Mouse (Mus musculus) limb, embryonic 10.5 days (tissue): ENCODE measurements at regions not wholly inside any gene's neighbourhood (a gene's known extent, or its start where the extent isn't known, plus 50 kb on each side); places are given as distances from the start of the nearest gene placed in this dataset.

Experiments
- DNase-seq: peaks from one replicate; pipeline ENCODE4 v3.0.0-alpha.2; 2017; ENCODE audit warnings: low spot score
- H3K27ac ChIP-seq: fragments of 300-500 bp; sonication (generic); 2 replicates; pipeline ENCODE4 v1.5.1; 2016; ENCODE audit warnings: mild to moderate bottlenecking
- H3K27me3 ChIP-seq: fragments of 300-500 bp; sonication (generic); 2 replicates; pipeline ENCODE4 v1.6.1; 2016; ENCODE audit warnings: low read depth, mild to moderate bottlenecking; ENCODE audit not compliant: poor library complexity, severe bottlenecking
- H3K36me3 ChIP-seq: fragments of 300-500 bp; sonication (generic); 2 replicates; pipeline ENCODE4 v1.6.1; 2016; ENCODE audit warnings: mild to moderate bottlenecking, moderate library complexity
- H3K4me1 ChIP-seq: fragments of 300-500 bp; sonication (generic); 2 replicates; pipeline ENCODE4 v1.6.1; 2016
- H3K4me3 ChIP-seq: fragments of 300-500 bp; sonication (generic); 2 replicates; pipeline ENCODE4 v1.5.1; 2016; ENCODE audit warnings: mild to moderate bottlenecking, moderate library complexity
- H3K9me3 ChIP-seq: fragments of 300-500 bp; sonication (generic); replicated peaks from 2 replicates; pipeline ENCODE4 v1.6.1; 2016; ENCODE audit warnings: mild to moderate bottlenecking
- WGBS: fragments of 180-500 bp; shearing (Covaris S2); methylation state at CpG from one replicate; pipeline ENCODE4 v1.1.7; 2016; 5-methylcytosine and 5-hydroxymethylcytosine counted together

- peaks cover 22% of the 10 kb centered on the region for H3K4me1 ChIP-seq
- no peak for DNase-seq
- no peak overlapping the region for H3K4me3 ChIP-seq
- H3K9me3 ChIP-seq = no peaks in the 10 kb centered on the region
- no peaks in the 10 kb centered on the region for H3K36me3 ChIP-seq
- H3K27ac ChIP-seq = peak overlapping the region; percentile 91; the same call in 1 of the 2 replicates
- 84% methylated on average over 8 of the region's 8 CpGs for WGBS
- H3K27me3 ChIP-seq = peaks cover 19% of the 10 kb centered on the region
These were observed 226.4 kb upstream of the Tprg start for GRCm38 (mm10) chr16:25060266-25060665.

- WGBS = 85% methylated on average over 4 of the region's 4 CpGs
- no peak overlapping the region for H3K27ac ChIP-seq
- H3K4me3 ChIP-seq = no peak overlapping the region
- H3K27me3 ChIP-seq = peaks cover 20% of the 10 kb centered on the region
- no peaks in the 10 kb centered on the region for H3K36me3 ChIP-seq
- H3K9me3 ChIP-seq = no peaks in the 10 kb centered on the region
- no peak for DNase-seq
- peaks cover 22% of the 10 kb centered on the region for H3K4me1 ChIP-seq
These were observed 225.0 kb upstream of the Tprg start for GRCm38 (mm10) chr16:25061631-25062030.

- Histone ChIP-seq H3K36me3 (no peaks in the 10 kb centered on the region), H3K27ac (no peak overlapping the region), H3K4me1 (peaks cover 12% of the 10 kb centered on the region), H3K27me3 (0 out of 2 replicates have a peak, but pooled peaks cover 3% of the 10 kb centered on the region), H3K4me3 (no peak overlapping the region), H3K9me3 (no peaks in the 10 kb centered on the region)
- DNase-seq = no peak
These were observed 222.6 kb upstream of the Tprg start for GRCm38 (mm10) chr16:25063981-25064380.

GRCm38 (mm10) chr16:25064538-25064937 lies 222.1 kb upstream of the Tprg start:
- peak; percentile 90 for DNase-seq
- no peaks in the 10 kb centered on the region for H3K36me3 ChIP-seq
- 0 out of 2 replicates have a peak, but pooled peaks cover 3% of the 10 kb centered on the region for H3K27me3 ChIP-seq
- H3K4me1 ChIP-seq = peaks cover 8% of the 10 kb centered on the region
- H3K4me3 ChIP-seq = no peak overlapping the region
- 18% methylated on average over 4 of the region's 4 CpGs for WGBS
- no peaks in the 10 kb centered on the region for H3K9me3 ChIP-seq
- no peak overlapping the region for H3K27ac ChIP-seq

- no peaks in the 10 kb centered on the region for H3K4me1 ChIP-seq
- H3K9me3 ChIP-seq = no peaks in the 10 kb centered on the region
- 0 out of 2 replicates have a peak, but pooled peaks cover 3% of the 10 kb centered on the region for H3K27me3 ChIP-seq
- 52% methylated on average over 7 of the region's 7 CpGs for WGBS
- H3K27ac ChIP-seq = no peak overlapping the region
- H3K36me3 ChIP-seq = no peaks in the 10 kb centered on the region
- DNase-seq = no peak
- H3K4me3 ChIP-seq = no peak overlapping the region
These were observed 219.8 kb upstream of the Tprg start for GRCm38 (mm10) chr16:25066822-25067221.

GRCm38 (mm10) chr16:25067276-25068249 lies 219.1 kb upstream of the Tprg start:
- DNase-seq = no peak
- Histone ChIP-seq H3K27ac (no peak overlapping the region), H3K36me3 (no peaks in the 10 kb centered on the region), H3K4me1 (no peaks in the 10 kb centered on the region), H3K4me3 (no peak overlapping the region), H3K27me3 (0 out of 2 replicates have a peak, but pooled peaks cover 3% of the 10 kb centered on the region), H3K9me3 (no peaks in the 10 kb centered on the region)
- WGBS = 49% methylated on average over 8 of the region's 8 CpGs

GRCm38 (mm10) chr16:25080811-25081210 lies 205.8 kb upstream of the Tprg start:
- WGBS = 92% methylated on average over 6 of the region's 6 CpGs
- Histone ChIP-seq H3K4me3 (no peak overlapping the region), H3K9me3 (no peaks in the 10 kb centered on the region), H3K36me3 (no peaks in the 10 kb centered on the region), H3K27ac (no peak overlapping the region), H3K4me1 (no peaks in the 10 kb centered on the region), H3K27me3 (no peaks in the 10 kb centered on the region)
- no peak for DNase-seq

GRCm38 (mm10) chr16:25083729-25084128 lies 202.9 kb upstream of the Tprg start:
- Histone ChIP-seq H3K4me1 (no peaks in the 10 kb centered on the region), H3K4me3 (no peak overlapping the region), H3K27me3 (no peaks in the 10 kb centered on the region), H3K36me3 (no peaks in the 10 kb centered on the region), H3K9me3 (no peaks in the 10 kb centered on the region), H3K27ac (no peak overlapping the region)
- WGBS = 89% methylated on average over 1 of the region's 1 CpGs
- no peak for DNase-seq

- Histone ChIP-seq H3K9me3 (no peaks in the 10 kb centered on the region), H3K4me1 (no peaks in the 10 kb centered on the region), H3K4me3 (no peak overlapping the region), H3K27me3 (no peaks in the 10 kb centered on the region), H3K36me3 (no peaks in the 10 kb centered on the region), H3K27ac (no peak overlapping the region)
- DNase-seq = no peak
- 75% methylated on average over 10 of the region's 10 CpGs for WGBS
These were observed 198.6 kb upstream of the Tprg start for GRCm38 (mm10) chr16:25087741-25088648.

GRCm38 (mm10) chr16:25088649-25089019 lies 198.0 kb upstream of the Tprg start:
- no peaks in the 10 kb centered on the region for H3K27me3 ChIP-seq

GRCm38 (mm10) chr16:25104165-25104564 lies 182.5 kb upstream of the Tprg start:
- H3K27ac ChIP-seq = no peak overlapping the region
- H3K27me3 ChIP-seq = no peaks in the 10 kb centered on the region
- H3K4me3 ChIP-seq = no peak overlapping the region
- no peaks in the 10 kb centered on the region for H3K36me3 ChIP-seq
- no peak for DNase-seq
- 90% methylated on average over 2 of the region's 2 CpGs for WGBS
- H3K9me3 ChIP-seq = no peaks in the 10 kb centered on the region
- H3K4me1 ChIP-seq = peaks cover 3% of the 10 kb centered on the region; the same call in 1 of the 2 replicates

More at GRCm38 (mm10) chr16:25088649-25089019, 198.0 kb upstream of the Tprg start:
- Histone ChIP-seq H3K4me3 (no peak overlapping the region), H3K27ac (no peak overlapping the region), H3K36me3 (no peaks in the 10 kb centered on the region), H3K4me1 (no peaks in the 10 kb centered on the region), H3K9me3 (no peaks in the 10 kb centered on the region)
- WGBS = 86% methylated on average over 2 of the region's 2 CpGs
- DNase-seq = no peak

GRCm38 (mm10) chr16:25104603-25105002 lies 182.0 kb upstream of the Tprg start:
- Histone ChIP-seq H3K36me3 (no peaks in the 10 kb centered on the region), H3K4me3 (no peak overlapping the region), H3K4me1 (peaks cover 3% of the 10 kb centered on the region; the same call in 1 of the 2 replicates), H3K27ac (no peak overlapping the region), H3K9me3 (no peaks in the 10 kb centered on the region), H3K27me3 (no peaks in the 10 kb centered on the region)
- no peak for DNase-seq
- WGBS = 56% methylated on average over 2 of the region's 2 CpGs

- H3K27ac ChIP-seq = no peak overlapping the region
- H3K4me3 ChIP-seq = no peak overlapping the region
- WGBS = 90% methylated on average over 4 of the region's 4 CpGs
- no peaks in the 10 kb centered on the region for H3K36me3 ChIP-seq
- DNase-seq = no peak
- no peaks in the 10 kb centered on the region for H3K4me1 ChIP-seq
- H3K27me3 ChIP-seq = no peaks in the 10 kb centered on the region
- no peaks in the 10 kb centered on the region for H3K9me3 ChIP-seq
These were observed 146.5 kb upstream of the Tprg start for GRCm38 (mm10) chr16:25140164-25140563.
